Mouse (Mus musculus): ENCODE measurements around the gene Micall1. TPM values are rescaled to one million over a fixed set of nuclear protein-coding genes. Genes with fewer than 3 reads are reported as not detected.

The Micall1 gene
- polyA plus RNA-seq, 1 experiment from 2014 or later = 9.1 TPM

- no peak for DNase-seq (ENCODE audit: low spot score)
- Histone ChIP-seq H3K4me3 (ENCODE audit: low read depth, low read length) (no peak overlapping the region), H3K27me3 (replicated peaks; ENCODE audit: insufficient read depth, low read length) (no peaks in the 10 kb centered on the region), H3K4me2 (replicated peaks; ENCODE audit: low read depth, low read length) (no peak overlapping the region), H3K4me1 (ENCODE audit: insufficient read depth, low read depth, low read length) (no peaks in the 10 kb centered on the region), H3K27ac (ENCODE audit: low read length) (no peak overlapping the region), H3K36me3 (ENCODE audit: insufficient read depth, low read length) (peaks cover 38% of the 10 kb centered on the region), H3K9ac (replicated peaks; ENCODE audit: low read depth) (no peak overlapping the region), H3K9me3 (ENCODE audit: low read length) (no peaks in the 10 kb centered on the region)
- no peak for TF ChIP-seq EP300 (IDR thresholded peaks at IDR 0.05)
- 77% methylated on average over 6 of the region's 6 CpGs for WGBS
- ATAC-seq = no peak
Measured at GRCm38 (mm10) chr15:79123751-79124150, 15.1 kb downstream of the Micall1 start.

GRCm38 (mm10) chr15:79124331-79124875 lies 15.7 kb downstream of the Micall1 start:
- Histone ChIP-seq H3K36me3 (ENCODE audit: insufficient read depth, low read length) (peaks cover 38% of the 10 kb centered on the region), H3K27me3 (replicated peaks; ENCODE audit: insufficient read depth, low read length) (no peaks in the 10 kb centered on the region), H3K27ac (ENCODE audit: low read length) (no peak overlapping the region), H3K4me3 (ENCODE audit: low read depth, low read length) (no peak overlapping the region), H3K9me3 (ENCODE audit: low read length) (no peaks in the 10 kb centered on the region), H3K9ac (replicated peaks; ENCODE audit: low read depth) (no peak overlapping the region), H3K4me1 (ENCODE audit: insufficient read depth, low read depth, low read length) (no peaks in the 10 kb centered on the region), H3K4me2 (replicated peaks; ENCODE audit: low read depth, low read length) (no peak overlapping the region)
- 77% methylated on average over 10 of the region's 10 CpGs for WGBS
- DNase-seq (ENCODE audit: low spot score) (no peak), ATAC-seq (no peak)
- no peak for TF ChIP-seq CTCF (IDR thresholded peaks at IDR 0.05)
- no peak for TF ChIP-seq EP300 (IDR thresholded peaks at IDR 0.05)

GRCm38 (mm10) chr15:79126217-79126932 lies 17.7 kb downstream of the Micall1 start:
- ATAC-seq (no peak), DNase-seq (ENCODE audit: low spot score) (peak; percentile 48)
- Histone ChIP-seq H3K9ac (replicated peaks; ENCODE audit: low read depth) (no peak overlapping the region), H3K36me3 (ENCODE audit: insufficient read depth, low read length) (peaks cover 50% of the 10 kb centered on the region), H3K4me2 (replicated peaks; ENCODE audit: low read depth, low read length) (no peak overlapping the region), H3K27me3 (replicated peaks; ENCODE audit: insufficient read depth, low read length) (no peaks in the 10 kb centered on the region), H3K4me3 (ENCODE audit: low read depth, low read length) (no peak overlapping the region), H3K4me1 (ENCODE audit: insufficient read depth, low read depth, low read length) (peaks cover 6% of the 10 kb centered on the region; the same call in 1 of the 2 replicates), H3K9me3 (ENCODE audit: low read length) (no peaks in the 10 kb centered on the region), H3K27ac (ENCODE audit: low read length) (no peak overlapping the region)
- 80% methylated on average over 13 of the region's 13 CpGs for WGBS
- TF ChIP-seq CTCF (IDR thresholded peaks at IDR 0.05) = peak; percentile 86
- TF ChIP-seq EP300 (IDR thresholded peaks at IDR 0.05) = no peak

GRCm38 (mm10) chr15:79127101-79127500 lies 18.4 kb downstream of the Micall1 start:
- Histone ChIP-seq H3K9me3 (ENCODE audit: low read length) (no peaks in the 10 kb centered on the region), H3K27ac (ENCODE audit: low read length) (no peak overlapping the region), H3K27me3 (replicated peaks; ENCODE audit: insufficient read depth, low read length) (no peaks in the 10 kb centered on the region), H3K4me3 (ENCODE audit: low read depth, low read length) (no peak overlapping the region), H3K36me3 (ENCODE audit: insufficient read depth, low read length) (peaks cover 50% of the 10 kb centered on the region), H3K4me1 (ENCODE audit: insufficient read depth, low read depth, low read length) (peaks cover 10% of the 10 kb centered on the region), H3K9ac (replicated peaks; ENCODE audit: low read depth) (no peak overlapping the region), H3K4me2 (replicated peaks; ENCODE audit: low read depth, low read length) (no peak overlapping the region)
- no peak for ATAC-seq
- no peak for DNase-seq (ENCODE audit: low spot score)
- TF ChIP-seq EP300 (IDR thresholded peaks at IDR 0.05) (no peak), CTCF (IDR thresholded peaks at IDR 0.05) (no peak)
- WGBS = 94% methylated on average over 12 of the region's 12 CpGs

GRCm38 (mm10) chr15:79128208-79128607 lies 19.5 kb downstream of the Micall1 start:
- no peak overlapping the region for H3K4me3 ChIP-seq (ENCODE audit: low read depth, low read length)
- H3K9ac ChIP-seq (replicated peaks; ENCODE audit: low read depth) = no peak overlapping the region
- H3K9me3 ChIP-seq (ENCODE audit: low read length) = no peaks in the 10 kb centered on the region
- no peaks in the 10 kb centered on the region for H3K27me3 ChIP-seq (replicated peaks; ENCODE audit: insufficient read depth, low read length)
- no peak for DNase-seq (ENCODE audit: low spot score)
- 94% methylated on average over 5 of the region's 5 CpGs for whole genome bisulfite sequencing
- no peak for ATAC-seq
- peaks cover 39% of the 10 kb centered on the region for H3K36me3 ChIP-seq (ENCODE audit: insufficient read depth, low read length)
- no peak overlapping the region for H3K4me2 ChIP-seq (replicated peaks; ENCODE audit: low read depth, low read length)
- H3K4me1 ChIP-seq (ENCODE audit: insufficient read depth, low read depth, low read length) = peaks cover 14% of the 10 kb centered on the region
- TF ChIP-seq EP300 (IDR thresholded peaks at IDR 0.05) = no peak
- TF ChIP-seq CTCF (IDR thresholded peaks at IDR 0.05) = peak; percentile 67
- no peak overlapping the region for H3K27ac ChIP-seq (ENCODE audit: low read length)

GRCm38 (mm10) chr15:79129311-79129710 lies 20.6 kb downstream of the Micall1 start:
- ATAC-seq (no peak), DNase-seq (ENCODE audit: low spot score) (no peak)
- peaks cover 33% of the 10 kb centered on the region for H3K36me3 ChIP-seq (ENCODE audit: insufficient read depth, low read length)
- H3K9ac ChIP-seq (replicated peaks; ENCODE audit: low read depth) = no peak overlapping the region
- 71% methylated on average over 7 of the region's 7 CpGs for WGBS
- H3K4me3 ChIP-seq (ENCODE audit: low read depth, low read length) = no peak overlapping the region
- H3K4me1 ChIP-seq (ENCODE audit: insufficient read depth, low read depth, low read length) = peaks cover 14% of the 10 kb centered on the region
- no peak for TF ChIP-seq EP300 (IDR thresholded peaks at IDR 0.05)
- no peak for TF ChIP-seq CTCF (IDR thresholded peaks at IDR 0.05)
- no peak overlapping the region for H3K27ac ChIP-seq (ENCODE audit: low read length)
- no peaks in the 10 kb centered on the region for H3K27me3 ChIP-seq (replicated peaks; ENCODE audit: insufficient read depth, low read length)
- no peak overlapping the region for H3K4me2 ChIP-seq (replicated peaks; ENCODE audit: low read depth, low read length)
- no peaks in the 10 kb centered on the region for H3K9me3 ChIP-seq (ENCODE audit: low read length)
